Mouse (Mus musculus): ENCODE results near the gene Zfp771.
A peak's percentile ranks its signal among the peaks of the same experiment; 100 is the strongest.

Zfp771 gene

DNA sequence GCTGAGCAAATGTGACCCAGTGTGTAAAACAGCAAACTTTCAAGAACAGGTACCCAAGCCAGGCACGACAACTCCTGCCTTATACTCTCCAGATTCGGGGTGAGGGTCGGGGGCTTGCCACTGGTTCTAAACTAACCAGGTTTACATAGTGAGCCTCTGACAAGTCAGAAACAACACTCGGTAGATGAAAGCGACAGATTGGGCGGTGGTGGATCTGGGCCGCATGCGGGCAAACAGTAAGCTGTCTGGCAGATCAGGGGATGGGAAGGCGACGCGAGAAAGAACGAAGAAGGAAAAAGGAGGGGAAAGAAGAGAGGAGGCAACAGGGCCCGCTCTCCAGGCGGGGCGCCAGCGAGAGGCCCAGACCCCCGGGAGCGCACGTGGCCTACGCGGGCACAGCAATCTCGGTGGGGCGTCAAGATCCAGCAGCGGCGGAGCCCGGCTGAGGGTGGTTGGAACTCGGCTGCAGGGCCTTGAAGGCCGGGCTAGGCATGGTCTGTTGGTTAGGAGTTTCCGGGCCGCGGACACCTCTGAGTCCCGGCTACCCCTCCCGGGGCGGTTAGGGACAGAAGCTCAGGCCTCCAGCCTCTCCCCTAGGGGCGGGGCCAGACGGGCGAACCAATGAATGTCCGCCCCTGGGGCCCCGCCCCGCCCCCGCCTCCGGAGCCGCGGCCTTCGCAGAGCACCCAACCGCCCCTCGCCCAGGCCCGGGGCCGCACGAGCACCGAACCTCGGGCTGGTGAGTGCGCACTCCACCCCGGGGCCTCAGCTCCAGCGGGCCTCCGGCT lies at the start of gene Zfp771:
TSS of gene Zfp771 (plus strand) at position 405 of the 788 bp plus-strand sequence.
- no peak for DNase-seq (ENCODE audit: extremely low read depth, low read depth, low spot score)

- no peak for DNase-seq (ENCODE audit: extremely low read depth, low read depth, low spot score)
Measured at GRCm38 (mm10) chr7:127194633-127195029, 49.4 kb upstream of the Zfp771 start.

DNA sequence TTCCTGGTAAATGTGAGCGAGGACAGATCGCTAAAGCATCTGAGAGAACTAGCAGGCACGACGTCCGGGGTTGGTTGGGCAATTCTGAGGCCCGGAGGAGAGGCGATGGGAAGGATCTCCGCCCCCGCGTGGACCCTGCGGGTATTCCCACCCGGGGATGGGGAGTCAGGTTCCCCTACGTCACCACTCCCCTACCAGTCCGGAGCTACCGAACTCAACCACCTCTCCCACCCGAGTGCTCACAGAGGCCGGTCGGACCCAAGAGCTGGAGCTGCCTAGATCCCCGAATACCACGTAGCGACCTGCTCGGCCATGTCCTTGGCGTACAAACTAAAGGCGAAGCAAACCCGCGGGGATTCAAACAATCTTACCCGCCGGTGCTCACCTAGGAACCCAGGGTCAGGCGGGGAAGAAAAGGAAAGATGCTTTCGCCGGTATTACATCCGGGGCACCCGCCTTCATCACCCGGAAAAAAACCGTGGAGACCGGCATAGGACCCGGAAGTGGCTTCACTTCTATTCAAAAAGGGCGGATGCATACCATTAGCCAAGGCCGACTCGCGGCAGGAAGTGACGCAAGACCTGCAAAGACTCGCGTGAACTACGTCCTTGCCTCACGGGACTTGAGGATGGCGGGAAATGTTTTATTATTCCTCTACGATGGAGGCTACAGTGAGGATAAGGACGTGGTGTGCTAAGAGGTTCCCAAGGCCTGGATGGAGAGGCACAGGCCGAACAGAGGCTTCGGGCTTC lies 48.4 kb upstream of the Zfp771 start, which contains the start of gene Cd2bp2:
TSS of gene Cd2bp2 (minus strand) at position 507 of the 752 bp plus-strand sequence.
- DNase-seq (ENCODE audit: extremely low read depth, low read depth, low spot score) = peak; percentile 75

DNA sequence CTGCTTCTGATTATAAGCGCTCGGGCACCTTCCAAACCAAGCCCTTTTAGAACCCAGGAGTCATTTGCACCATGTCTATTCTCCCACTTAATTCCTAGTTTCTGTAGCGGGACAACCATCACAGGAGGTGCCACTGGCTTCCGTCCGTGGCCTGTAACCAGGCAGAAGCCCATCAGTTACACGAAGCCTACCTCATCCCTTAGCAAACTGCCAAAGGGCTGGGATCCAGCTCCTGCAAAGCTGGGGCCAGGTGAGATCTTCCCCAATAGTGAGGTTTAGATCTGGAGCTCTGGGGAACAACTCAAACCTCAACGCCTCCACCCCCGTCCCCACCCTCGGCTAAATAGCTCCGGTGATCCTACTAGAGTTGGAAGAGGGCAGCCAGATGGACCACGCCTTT lies 47.6 kb upstream of the Zfp771 start:
- DNase-seq (ENCODE audit: extremely low read depth, low read depth, low spot score) = no peak

DNA sequence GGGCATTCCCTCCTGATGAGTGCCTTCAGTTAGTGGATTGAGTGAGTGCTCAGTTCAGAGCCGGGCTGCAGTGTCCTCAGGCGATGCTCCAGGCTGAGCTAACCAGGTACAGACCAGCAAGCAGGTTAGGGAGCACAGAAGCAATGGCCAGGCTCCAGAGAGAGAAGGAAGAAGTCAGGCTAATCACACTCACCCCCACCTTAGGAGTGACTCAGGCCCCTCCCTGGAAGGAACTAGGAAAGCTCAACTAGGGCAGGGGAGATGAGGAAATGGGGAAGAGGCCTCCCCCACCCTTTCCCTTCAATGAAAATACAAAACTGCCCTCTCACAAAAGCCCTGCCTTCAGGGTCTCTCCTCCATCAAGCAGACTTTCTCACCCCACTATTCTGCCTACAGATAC lies 37.5 kb upstream of the Zfp771 start:
- DNase-seq (ENCODE audit: extremely low read depth, low read depth, low spot score) = no peak

DNA sequence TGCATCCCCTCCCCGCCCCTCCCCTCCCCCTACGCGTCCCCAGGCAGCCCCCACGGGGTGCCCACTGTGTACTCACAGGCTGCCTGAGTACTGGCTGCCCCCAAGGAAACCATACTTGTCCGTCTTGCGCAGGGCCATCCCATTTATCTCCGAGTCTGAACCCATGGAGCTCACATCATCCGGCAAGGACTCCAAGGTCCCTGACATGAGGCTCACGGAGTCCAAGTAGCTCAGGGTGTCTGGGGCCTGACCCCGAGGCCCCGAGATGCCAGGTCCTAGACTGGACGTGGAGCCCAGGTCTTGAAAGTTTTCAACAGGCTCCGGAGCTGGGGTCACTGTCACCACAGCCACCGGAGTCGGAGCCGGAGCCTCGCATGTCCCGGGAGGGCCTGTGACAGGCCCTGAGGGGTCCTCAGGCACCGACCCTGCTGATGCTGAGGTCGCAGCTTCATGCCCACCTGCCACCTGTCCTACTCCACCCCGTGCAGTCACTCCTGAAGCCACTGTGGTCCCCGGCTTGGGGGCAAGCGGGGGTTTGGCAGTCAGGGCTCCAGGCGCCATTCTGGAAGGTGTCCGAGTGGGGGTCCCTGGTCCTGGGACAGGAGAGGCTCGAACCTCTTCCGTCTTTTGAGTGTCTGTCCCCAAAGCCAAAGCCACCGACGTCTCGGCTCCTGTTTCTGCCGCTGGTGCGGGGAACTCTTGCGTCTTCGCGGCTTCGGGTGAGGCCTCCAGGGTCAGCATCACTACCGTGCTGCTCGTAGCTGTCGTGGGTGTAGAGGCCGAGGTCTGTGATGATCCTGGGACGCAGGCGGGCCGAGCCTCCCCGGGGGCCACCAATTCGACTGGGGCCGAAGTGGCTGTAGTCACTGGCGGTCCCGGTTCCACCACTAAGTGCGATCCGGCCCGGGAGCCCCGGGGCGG lies 36.4 kb upstream of the Zfp771 start:
- no peak for DNase-seq (ENCODE audit: extremely low read depth, low read depth, low spot score)

GRCm38 (mm10) chr7:127208295-127208552 lies 35.9 kb upstream of the Zfp771 start, which contains the start of gene Tbc1d10b:
Gene Tbc1d10b (minus strand): TSS chr7:127208468.
- DNase-seq (ENCODE audit: extremely low read depth, low read depth, low spot score) = no peak

DNA sequence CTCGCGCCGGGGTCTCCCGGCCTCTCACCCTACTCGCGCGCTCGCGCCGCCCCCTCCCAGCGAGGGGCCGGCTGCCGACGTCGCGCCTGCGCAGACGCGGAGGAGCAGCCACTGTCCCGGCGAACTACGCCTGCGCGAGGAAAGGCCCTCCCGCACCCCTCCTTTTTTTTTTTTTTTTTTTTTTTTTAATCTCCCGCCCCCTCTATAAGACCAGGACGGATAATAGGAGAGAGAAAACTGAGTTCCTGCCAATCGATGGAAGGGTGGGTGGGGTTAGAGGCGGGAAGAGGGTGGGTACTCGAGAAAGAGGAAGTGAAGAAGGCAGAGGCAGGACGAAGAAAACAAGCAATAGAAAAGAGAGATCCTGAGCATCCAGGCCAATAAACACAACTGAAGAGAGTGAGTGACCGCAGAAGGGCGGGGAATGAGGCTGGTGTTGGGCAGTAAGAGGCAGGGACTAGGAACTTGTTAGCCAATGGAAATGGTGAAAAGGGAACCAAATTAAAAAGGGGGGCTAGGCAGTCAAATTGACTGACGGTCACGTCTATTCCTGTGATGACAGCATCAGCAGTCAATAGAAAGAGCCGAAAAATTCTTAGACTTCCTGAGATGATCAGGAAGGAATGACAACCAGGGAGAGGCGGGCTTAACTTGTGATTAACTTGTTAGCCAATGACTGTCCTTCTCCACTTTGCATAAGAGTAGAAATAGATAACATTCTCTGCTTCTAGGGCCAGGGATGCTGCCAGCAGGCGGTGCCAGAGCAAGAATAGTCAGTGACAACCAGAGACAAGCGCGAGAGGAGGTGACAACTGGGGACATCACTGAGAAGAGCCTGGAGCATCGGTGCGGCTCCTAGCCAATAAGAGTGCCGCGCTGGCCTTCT lies 35.3 kb upstream of the Zfp771 start, which contains the start of gene Mylpf:
TSS of gene Mylpf (plus strand) at position 338 of the 886 bp plus-strand sequence.
- DNase-seq (ENCODE audit: extremely low read depth, low read depth, low spot score) = peak; percentile 99

DNA sequence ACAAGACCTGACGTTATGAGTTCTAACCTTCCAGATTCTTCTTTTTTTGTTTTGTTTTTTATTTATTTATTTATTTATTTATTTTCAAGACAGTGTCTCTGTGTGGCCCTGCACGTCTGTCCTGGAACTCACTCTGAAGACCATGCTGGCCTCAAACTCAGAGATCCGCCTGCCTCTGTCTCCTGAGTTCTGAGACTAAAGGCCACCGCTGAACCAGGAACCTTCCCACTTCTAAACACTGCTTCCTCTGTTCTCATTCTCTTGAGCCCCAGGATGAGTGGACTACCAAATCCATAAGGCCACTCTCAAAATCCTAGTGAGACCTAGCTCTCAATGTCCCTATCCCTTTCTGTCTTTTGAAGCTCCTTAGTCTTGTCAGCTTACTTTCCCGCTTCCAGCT lies 34.2 kb upstream of the Zfp771 start:
- DNase-seq (ENCODE audit: extremely low read depth, low read depth, low spot score) = no peak

GRCm38 (mm10) chr7:127210266-127210665 lies 33.8 kb upstream of the Zfp771 start:
- no peak for DNase-seq (ENCODE audit: extremely low read depth, low read depth, low spot score)

DNA sequence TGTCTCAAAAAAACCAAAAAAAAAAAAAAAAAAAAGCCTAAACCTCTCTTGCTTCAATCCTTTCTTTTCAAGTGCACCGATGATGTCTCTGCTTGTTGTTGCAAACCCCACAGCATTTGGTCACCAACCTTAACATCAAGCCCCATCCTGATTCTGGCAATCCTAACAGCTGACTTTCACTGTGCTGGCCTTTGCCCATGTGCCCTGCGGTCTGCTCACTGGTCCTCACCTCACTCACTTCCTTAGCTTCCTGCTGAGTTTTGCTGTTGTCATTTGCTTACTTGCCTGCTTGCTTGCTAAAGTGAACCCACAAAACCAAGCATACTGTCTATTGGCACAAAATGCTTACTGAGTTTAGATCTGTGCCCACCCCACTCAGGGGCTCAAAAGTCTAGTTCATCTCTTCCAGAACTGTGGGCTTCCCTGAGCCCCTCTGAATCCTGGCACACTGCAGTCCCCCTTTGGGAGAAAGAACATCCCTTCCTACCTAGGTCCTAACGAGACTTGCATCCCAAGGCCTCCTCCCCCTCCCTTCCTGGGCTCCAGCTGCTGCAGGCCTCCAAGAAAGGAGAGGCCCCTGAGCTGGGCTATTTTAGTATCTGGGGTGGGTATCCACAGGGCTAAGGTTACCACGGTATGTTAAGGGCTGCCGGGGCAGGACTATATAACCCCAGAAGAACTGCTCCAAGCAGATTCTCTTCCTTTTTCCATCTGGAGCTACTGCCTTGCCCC lies 32.9 kb upstream of the Zfp771 start:
- DNase-seq (ENCODE audit: extremely low read depth, low read depth, low spot score) = no peak

DNA sequence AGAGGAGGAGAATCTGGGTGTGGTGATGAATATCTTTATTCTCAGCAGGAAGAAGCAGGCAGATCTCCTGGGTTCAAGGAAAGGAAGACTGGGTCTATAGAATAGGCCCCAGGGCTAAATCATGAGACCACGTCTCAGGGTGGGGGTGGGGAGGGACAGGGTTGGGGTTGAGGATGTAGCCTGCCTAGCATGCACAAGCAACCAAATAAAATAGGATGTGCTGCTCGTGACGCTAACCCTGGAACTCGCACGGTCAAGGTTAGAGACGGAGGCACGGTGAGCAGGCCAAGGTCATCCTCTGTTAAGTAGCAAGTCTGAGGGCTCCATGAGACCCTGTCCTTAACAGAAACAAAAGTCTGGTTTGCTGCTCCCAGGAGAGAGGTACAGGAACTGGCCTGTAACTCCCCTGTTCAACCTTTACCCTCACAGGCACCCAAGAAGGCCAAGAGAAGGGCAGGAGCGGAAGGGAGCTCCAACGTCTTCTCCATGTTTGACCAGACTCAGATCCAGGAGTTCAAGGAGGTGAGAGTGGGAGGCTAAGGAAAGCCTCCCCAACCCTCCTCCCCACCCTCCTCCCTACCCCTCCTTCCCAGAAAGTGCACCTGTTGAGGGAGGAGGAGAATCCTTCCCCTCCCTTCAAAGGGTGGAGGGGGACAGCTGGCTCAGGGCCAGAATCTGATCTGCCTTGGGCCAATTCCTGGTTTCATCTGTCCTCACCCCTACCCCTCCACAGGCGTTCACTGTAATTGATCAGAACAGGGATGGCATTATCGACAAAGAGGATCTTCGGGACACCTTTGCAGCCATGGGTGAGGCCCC lies 31.4 kb upstream of the Zfp771 start:
- no peak for DNase-seq (ENCODE audit: extremely low read depth, low read depth, low spot score)

DNA sequence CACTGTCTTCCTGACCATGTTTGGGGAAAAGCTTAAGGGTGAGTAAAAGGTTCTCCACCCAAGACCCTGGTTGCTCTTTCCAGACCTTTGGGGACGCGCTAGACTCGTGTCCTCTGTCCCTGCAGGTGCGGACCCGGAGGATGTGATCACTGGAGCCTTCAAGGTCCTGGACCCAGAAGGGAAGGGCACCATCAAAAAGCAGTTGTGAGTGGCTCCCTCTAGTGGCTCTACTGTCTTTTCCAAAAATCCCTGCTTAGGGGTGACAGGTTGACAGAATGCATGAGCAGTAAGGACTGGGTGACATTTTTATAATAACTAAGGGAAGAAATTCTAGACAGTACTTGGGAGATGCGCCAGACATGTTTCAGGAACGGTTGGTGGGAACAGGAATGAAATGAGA lies 30.6 kb upstream of the Zfp771 start:
- DNase-seq (ENCODE audit: extremely low read depth, low read depth, low spot score) = no peak

- no peak for DNase-seq (ENCODE audit: extremely low read depth, low read depth, low spot score)
Measured at GRCm38 (mm10) chr7:127213930-127214329, 30.1 kb upstream of the Zfp771 start.

- no peak for DNase-seq (ENCODE audit: extremely low read depth, low read depth, low spot score)
Measured at GRCm38 (mm10) chr7:127214521-127214920, 29.6 kb upstream of the Zfp771 start.

DNA sequence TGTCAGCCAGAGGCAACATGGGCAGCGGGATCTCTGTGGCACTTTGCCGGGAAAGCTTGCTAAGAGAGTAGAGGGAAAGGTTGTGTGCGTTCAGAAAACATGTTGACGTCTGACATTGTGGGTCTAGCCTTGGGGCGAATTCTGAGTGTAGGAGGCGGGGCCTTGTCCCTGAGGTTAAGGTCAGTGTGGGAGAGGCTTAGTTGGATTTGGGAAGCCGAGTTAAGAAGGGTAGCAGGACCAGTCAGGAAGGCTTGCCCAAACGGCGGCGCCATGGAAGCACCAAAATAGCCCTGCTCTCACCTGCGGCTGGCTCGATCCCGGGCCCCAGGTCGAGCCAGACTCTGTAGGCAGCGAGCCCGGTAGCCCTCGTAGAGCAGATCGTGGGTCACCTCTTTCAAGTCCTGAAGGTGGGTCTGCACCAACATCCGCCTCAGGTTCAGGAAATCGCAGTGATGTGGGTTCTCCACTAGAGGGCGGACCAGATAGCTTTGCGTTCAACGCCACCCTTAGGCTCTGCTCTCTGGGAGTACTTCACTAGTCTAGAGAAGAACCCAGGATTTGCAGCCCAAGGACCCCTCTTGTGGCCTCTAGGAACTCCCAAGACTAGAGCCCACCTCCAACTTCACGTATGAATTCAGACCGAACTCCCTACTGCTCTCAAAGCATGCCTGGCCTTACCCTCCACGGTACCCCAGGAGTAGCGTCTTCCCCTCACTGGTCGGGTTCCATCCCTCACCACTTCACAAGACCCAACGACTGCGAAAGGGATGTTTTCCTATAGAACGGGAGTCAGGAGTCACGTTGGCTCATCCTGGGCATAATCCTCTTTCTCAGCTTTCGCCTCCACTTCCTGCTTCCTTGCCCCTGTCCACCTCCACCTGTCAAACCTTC lies 28.8 kb upstream of the Zfp771 start:
- DNase-seq (ENCODE audit: extremely low read depth, low read depth, low spot score) = no peak

- DNase-seq (ENCODE audit: extremely low read depth, low read depth, low spot score) = no peak
Measured at GRCm38 (mm10) chr7:127216307-127216706, 27.8 kb upstream of the Zfp771 start.

- DNase-seq (ENCODE audit: extremely low read depth, low read depth, low spot score) = no peak
Measured at GRCm38 (mm10) chr7:127217475-127217874, 26.6 kb upstream of the Zfp771 start.

Measured in fat pad, adult 2 months (tissue).